Mouse (Mus musculus) ES-E14 (cell line): ENCODE results near the gene Rbm19.

Source experiments
- HCFC1 ChIP-seq: IDR thresholded peaks from 2 replicates; pipeline ENCODE4 v1.6.1; 2012; ENCODE audit warnings: low read length, inconsistent platforms, borderline replicate concordance; ENCODE audit not compliant: insufficient read depth
- MAFK ChIP-seq: IDR thresholded peaks from 2 replicates; pipeline ENCODE4 v1.6.1; 2014; ENCODE audit warnings: mild to moderate bottlenecking, low read depth, low read length, inconsistent platforms; ENCODE audit not compliant: insufficient read depth

DNA sequence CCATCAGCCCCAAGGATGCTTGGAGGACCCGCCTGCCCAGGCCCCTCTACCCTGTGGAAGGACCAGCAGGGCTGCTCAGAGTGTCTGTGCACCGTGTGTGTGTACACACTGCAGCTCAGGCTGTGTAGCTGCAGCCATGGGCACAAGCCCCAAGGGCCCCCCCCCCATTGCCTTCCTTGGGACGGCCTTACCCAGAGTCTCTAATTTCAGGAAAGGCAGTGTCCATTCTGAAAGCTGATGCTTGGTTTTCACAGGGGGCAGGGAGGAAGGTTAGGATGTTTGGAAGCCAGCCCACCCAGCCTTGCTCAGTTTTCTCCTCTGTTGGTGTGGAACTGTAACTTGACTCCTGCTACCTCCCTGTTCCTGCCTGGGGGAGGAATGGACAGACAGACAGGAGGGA lies 30.6 kb downstream of the Rbm19 start:
- TF ChIP-seq MAFK (no peak), HCFC1 (no peak)
